Mouse (Mus musculus): ENCODE results near the gene Usp3.

DNA sequence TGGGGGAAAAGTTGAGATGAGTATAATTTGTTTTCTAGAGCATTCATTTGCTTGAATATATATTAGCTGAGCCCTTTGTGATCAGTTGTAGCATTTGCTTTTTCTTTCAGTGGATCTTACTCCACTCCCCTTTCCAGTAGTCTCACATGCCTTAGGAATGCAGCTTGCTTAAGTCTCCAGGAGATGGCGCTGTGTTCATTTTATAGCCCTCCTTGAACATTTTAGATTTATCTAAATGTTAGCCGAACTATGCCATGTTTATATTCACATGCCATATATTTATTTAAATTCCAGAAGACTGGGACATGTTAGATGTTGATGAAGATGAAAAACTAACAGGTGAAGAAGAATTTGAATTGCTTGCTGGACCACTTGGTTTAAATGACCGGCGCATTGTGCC is 127.9 kb downstream of the Usp3 start:
- peak; percentile 10; the same call in 1 of the 2 replicates for TF ChIP-seq CTCF (IDR thresholded peaks at IDR 0.05; ENCODE audit: borderline replicate concordance, insufficient read depth, low read depth, low read length)
- TF ChIP-seq POLR2A (IDR thresholded peaks at IDR 0.05; ENCODE audit: borderline replicate concordance, insufficient read depth, low read length) = no peak

All from cerebellum, adult 2 months (tissue).